Mouse (Mus musculus): ENCODE measurements around the gene Crtc1. TPM values are rescaled to one million over a fixed set of nuclear protein-coding genes. Genes with fewer than 3 reads are reported as not detected.

The Crtc1 gene
- total RNA-seq, 2 experiments from 2014 or later: 128 to 135 TPM

- DNase-seq (ENCODE audit: low spot score in 2 of 2): peak; percentile 44 to 47
These were observed 86.7 kb downstream of the Crtc1 start for GRCm38 (mm10) chr8:70352657-70353151.

GRCm38 (mm10) chr8:70352000-70352384, 87.4 kb downstream of the Crtc1 start:
- no peak for DNase-seq (ENCODE audit: low spot score in 2 of 2)

- DNase-seq (ENCODE audit: low spot score in 2 of 2): no peak
These were observed 88.1 kb downstream of the Crtc1 start for GRCm38 (mm10) chr8:70351035-70351999.

- no peak for DNase-seq (ENCODE audit: low spot score in 2 of 2)
These were observed 91.4 kb downstream of the Crtc1 start for GRCm38 (mm10) chr8:70347860-70348420.

GRCm38 (mm10) chr8:70347443-70347842, 91.9 kb downstream of the Crtc1 start:
- no peak for DNase-seq (ENCODE audit: low spot score in 2 of 2)

GRCm38 (mm10) chr8:70344279-70344678, 95.1 kb downstream of the Crtc1 start:
- no peak for DNase-seq (ENCODE audit: low spot score in 2 of 2)

GRCm38 (mm10) chr8:70343696-70344095, 95.7 kb downstream of the Crtc1 start:
- DNase-seq (ENCODE audit: low spot score in 2 of 2): peak in 1 of 2 experiments; percentile 69

- DNase-seq (ENCODE audit: low spot score in 2 of 2): no peak
These were observed 96.3 kb downstream of the Crtc1 start for GRCm38 (mm10) chr8:70343076-70343475.

- no peak for DNase-seq (ENCODE audit: low spot score in 2 of 2)
These were observed 97.4 kb downstream of the Crtc1 start for GRCm38 (mm10) chr8:70342007-70342406.

- DNase-seq (ENCODE audit: low spot score in 2 of 2): peak in 1 of 2 experiments; percentile 55
These were observed 98.7 kb downstream of the Crtc1 start for GRCm38 (mm10) chr8:70340659-70341058.

GRCm38 (mm10) chr8:70338931-70339330, 100.4 kb downstream of the Crtc1 start:
- no peak for DNase-seq (ENCODE audit: low spot score in 2 of 2)

- DNase-seq (ENCODE audit: low spot score in 2 of 2): no peak
These were observed 106.5 kb downstream of the Crtc1 start for GRCm38 (mm10) chr8:70332878-70333202.

Other genes with a start within 250 kb of the Crtc1 start
- 10 to 100 TPM; 34.0 to 36.2 TPM for gene Slc25a42, start 227.3 kb downstream of the Crtc1 start, total RNA-seq (2021)
- 100 to 1,000 TPM; 124 TPM for gene Sugp2, start 205.4 kb downstream of the Crtc1 start, total RNA-seq (2021)
- gene Armc6, start 205.1 kb downstream of the Crtc1 start, total RNA-seq (2021): 10 to 100 TPM; 60.1 to 67.4 TPM
- gene Homer3, start 156.8 kb downstream of the Crtc1 start, total RNA-seq (2021): 10 to 100 TPM; 75.5 to 84.3 TPM
- gene Ddx49, start 137.1 kb downstream of the Crtc1 start, total RNA-seq (2021): 10 to 100 TPM; 41.4 to 53.6 TPM
- gene Cope, start 137.1 kb downstream of the Crtc1 start, total RNA-seq (2021): 100 to 1,000 TPM; 134 to 148 TPM
- 100 to 1,000 TPM; 107 to 119 TPM for gene Cers1, start 123.8 kb downstream of the Crtc1 start, total RNA-seq (2021)
- gene Gdf1, start 109.8 kb downstream of the Crtc1 start, total RNA-seq (2021): 10 to 100 TPM; 11.2 to 22.7 TPM
- 10 to 100 TPM; 50.3 to 54.9 TPM for gene Upf1, start 86.3 kb downstream of the Crtc1 start, total RNA-seq (2021)
- gene Comp, start 66.0 kb downstream of the Crtc1 start, total RNA-seq (2021): under 1 TPM; 0.21 to 0.30 TPM
- gene Klhl26, start 37.4 kb upstream of the Crtc1 start, total RNA-seq (2021): 10 to 100 TPM; 44.7 to 45.5 TPM
- gene Tmem59l, start 47.8 kb upstream of the Crtc1 start, total RNA-seq (2021): 100 to 1,000 TPM; 251 to 263 TPM
- 10 to 100 TPM; 21.8 to 24.2 TPM for gene Crlf1, start 53.6 kb upstream of the Crtc1 start, total RNA-seq (2021)
- gene Rex1bd, start 67.2 kb upstream of the Crtc1 start, total RNA-seq (2021): 100 to 1,000 TPM in 1 of 2 experiments, 10 to 100 TPM in 1; 83.2 to 103 TPM
- gene Uba52, start 71.2 kb upstream of the Crtc1 start, total RNA-seq (2021): 1,000 to 10,000 TPM; 1,048 to 1,082 TPM
- 100 to 1,000 TPM; 412 to 417 TPM for gene Fkbp8, start 88.1 kb upstream of the Crtc1 start, total RNA-seq (2021)
- gene Kxd1, start 88.4 kb upstream of the Crtc1 start, total RNA-seq (2021): 10 to 100 TPM; 39.5 to 40.3 TPM
- gene Ell, start 99.9 kb upstream of the Crtc1 start, total RNA-seq (2021): 10 to 100 TPM; 18.7 TPM
- gene Isyna1, start 154.8 kb upstream of the Crtc1 start, total RNA-seq (2021): 10 to 100 TPM; 38.8 to 46.1 TPM
- 100 to 1,000 TPM; 253 to 259 TPM for gene Ssbp4, start 169.3 kb upstream of the Crtc1 start, total RNA-seq (2021)
- gene Lrrc25, start 176.6 kb upstream of the Crtc1 start, total RNA-seq (2021): 1 to 10 TPM; 1.1 to 1.4 TPM
- gene Gdf15, start 192.9 kb upstream of the Crtc1 start, total RNA-seq (2021): not detected
- gene Pgpep1, start 220.8 kb upstream of the Crtc1 start, total RNA-seq (2021): 10 to 100 TPM; 25.9 to 30.8 TPM
- gene Lsm4, start 233.7 kb upstream of the Crtc1 start, total RNA-seq (2021): 10 to 100 TPM; 67.8 to 71.7 TPM

Measured in layer of hippocampus, postnatal 14 days (tissue).